Mouse (Mus musculus): Measurements from ENCODE around the gene Ibsp.
A peak's percentile ranks its signal among the peaks of the same experiment; 100 is the strongest.

The Ibsp gene

GRCm38 (mm10) chr5:104298994-104299393 lies at the start of gene Ibsp:
Gene Ibsp (plus strand): TSS chr5:104299171.
- no peak for DNase-seq

GRCm38 (mm10) chr5:104251811-104252210 lies 47.2 kb upstream of the Ibsp start:
- no peak for DNase-seq

- DNase-seq, result no peak
Measured at GRCm38 (mm10) chr5:104256585-104256984, 42.4 kb upstream of the Ibsp start.

- DNase-seq, result no peak
Measured at GRCm38 (mm10) chr5:104261908-104262461, 37.0 kb upstream of the Ibsp start.

DNA sequence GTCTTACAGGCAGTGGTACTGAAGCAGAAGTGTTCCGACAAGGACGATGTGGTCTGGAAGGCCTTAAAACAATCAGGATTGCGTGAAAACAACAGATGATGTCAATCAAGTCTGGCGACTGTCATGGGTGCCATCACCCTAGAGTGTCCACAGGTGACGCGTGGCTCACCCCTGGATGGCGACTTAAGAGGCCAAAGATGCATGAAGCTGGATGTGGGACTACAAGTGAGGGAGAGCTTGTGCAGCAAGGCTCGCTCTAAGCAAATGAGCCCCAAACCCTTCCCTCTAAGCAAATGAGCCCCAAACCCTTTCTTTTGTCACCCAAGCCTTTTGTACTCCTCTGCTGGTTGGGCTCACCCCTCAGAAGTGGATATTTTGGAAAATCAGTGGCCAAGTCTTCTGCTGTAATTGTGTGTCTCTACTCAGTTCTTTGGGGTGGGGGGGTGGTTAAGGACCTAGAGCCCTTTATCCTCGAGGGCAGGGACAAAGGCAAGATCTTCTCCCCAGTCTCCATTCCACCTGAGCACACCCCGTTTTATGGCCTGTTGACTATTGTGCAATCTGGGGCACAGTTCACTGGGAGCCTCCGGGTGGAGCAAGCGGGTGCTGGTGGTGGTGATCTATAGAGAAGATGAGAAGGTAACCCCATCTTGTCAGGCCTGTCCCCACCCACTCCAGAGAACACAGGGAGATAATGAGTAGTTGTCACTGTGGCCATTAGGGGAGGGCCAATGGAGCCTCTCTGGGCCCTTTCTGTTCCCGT lies 35.8 kb upstream of the Ibsp start:
- DNase-seq, result no peak

- no peak for DNase-seq
Measured at GRCm38 (mm10) chr5:104294201-104294600, 4.8 kb upstream of the Ibsp start.

DNA sequence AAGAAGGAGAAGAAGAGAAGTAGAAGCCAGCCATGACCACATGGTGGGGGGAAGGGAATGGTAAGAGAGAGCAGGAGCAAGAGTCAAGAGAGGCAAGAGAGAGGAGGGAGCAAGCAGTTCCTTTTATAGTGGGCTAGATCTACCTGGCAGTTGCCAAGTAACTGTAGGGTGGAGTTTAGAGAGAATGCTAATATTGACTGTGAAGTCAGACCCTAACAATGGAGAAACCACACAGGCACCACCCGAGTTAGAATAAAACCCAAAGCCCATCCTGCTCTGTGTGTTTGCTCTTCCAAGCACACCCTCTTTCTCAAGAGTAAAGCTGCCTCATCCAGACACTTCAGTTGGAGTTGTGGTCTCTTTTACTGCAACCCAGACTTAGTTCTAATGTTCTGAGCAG lies 15.1 kb downstream of the Ibsp start:
- no peak for DNase-seq

DNA sequence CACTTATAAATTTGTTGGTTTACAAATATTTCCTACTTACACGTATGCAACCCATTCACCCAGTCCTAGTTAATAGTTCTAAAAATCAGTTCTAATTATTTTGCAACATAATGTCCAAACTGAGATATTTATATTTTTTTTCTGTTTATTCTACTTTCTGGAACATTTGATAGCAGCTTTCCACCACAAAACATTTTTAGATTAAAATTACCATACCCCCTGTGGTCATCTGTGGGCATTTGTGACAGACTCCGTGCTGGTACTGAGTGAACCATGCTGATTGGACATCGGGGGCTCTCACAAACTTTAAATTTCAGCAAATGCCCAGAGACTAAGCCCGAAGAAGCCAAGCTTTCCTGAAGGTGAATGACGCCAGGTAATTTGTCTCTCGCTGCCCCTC lies 26.1 kb downstream of the Ibsp start, which contains the start of gene Mepe:
TSS of gene Mepe (plus strand) at position 301 of the 400 bp plus-strand sequence.
- DNase-seq, result no peak

DNA sequence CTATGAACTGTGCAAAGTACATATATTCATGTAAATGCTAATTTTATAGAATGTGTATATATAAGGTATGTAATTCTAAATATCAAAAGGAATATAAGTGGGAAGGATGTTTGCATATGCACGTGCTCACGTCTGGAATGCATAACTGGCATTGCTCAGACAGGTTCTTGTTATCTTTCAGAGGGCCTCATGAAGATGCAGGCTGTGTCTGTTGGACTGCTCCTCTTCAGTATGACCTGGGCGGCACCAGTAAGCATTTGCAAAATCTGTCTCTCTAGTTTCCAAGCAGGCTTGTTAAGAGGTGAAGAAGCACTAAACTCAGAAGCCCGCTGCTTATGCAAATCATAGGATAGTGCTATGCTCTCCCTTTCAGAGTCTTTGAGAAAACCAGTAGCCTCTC lies 27.9 kb downstream of the Ibsp start:
- no peak for DNase-seq

- DNase-seq, result no peak
Measured at GRCm38 (mm10) chr5:104327389-104327788, 28.4 kb downstream of the Ibsp start.

DNA sequence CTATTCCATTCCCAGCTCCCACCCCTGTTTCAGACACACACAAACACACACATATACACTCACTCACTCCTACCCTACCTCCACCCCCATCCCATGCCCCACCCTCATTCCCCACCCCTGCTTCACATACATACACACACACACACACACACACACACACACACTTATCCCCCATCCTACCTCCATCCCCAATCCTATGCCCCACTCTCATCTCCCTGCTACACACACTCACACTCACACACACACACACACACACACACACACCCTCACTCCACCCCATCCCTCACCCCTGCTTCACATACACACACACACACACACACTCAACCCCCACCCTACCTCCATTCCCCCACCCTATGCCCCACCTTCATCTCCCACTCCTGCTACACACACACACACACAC lies 28.9 kb downstream of the Ibsp start:
- no peak for DNase-seq

- DNase-seq, result no peak
Measured at GRCm38 (mm10) chr5:104328317-104328850, 29.4 kb downstream of the Ibsp start.

DNA sequence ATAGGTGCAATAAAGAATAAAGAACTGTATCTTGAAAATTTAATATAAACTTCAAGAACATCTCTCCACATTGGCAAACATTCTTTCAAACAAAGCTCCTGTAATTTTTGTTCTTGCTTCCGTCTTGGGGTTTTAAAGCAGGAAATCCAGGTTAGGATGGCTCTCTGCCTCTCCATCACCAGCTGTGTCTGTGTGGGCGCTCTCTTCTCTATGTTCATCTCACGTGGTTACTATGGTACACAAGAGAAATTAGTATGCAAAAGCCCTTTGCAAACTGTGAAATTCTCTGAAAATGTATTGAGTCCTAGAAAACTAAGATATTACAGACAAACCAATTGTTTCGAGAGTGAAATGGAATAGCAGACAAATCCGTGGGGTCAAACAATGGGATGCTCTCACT lies 30.4 kb downstream of the Ibsp start:
- DNase-seq, result no peak

GRCm38 (mm10) chr5:104330088-104330487 lies 31.1 kb downstream of the Ibsp start:
- DNase-seq, result no peak

DNA sequence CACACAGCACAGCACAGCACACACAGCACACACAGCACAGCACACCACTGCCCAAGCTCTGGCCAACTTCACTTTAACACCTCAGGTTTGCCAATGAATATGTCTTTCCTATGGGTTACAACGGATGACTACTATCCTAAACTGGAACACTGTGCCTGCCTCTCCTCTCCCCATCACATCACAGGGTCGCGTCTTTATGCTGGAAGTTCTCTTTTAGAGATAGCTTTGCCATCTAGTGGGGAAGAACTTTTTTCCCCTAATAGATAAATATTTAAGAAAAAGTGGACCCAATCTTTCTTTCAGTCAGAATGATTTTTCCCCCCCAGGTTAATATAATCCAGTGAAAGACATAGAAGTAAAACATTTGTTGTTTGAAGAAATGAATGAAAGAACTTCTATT lies 33.3 kb downstream of the Ibsp start:
- no peak for DNase-seq

DNA sequence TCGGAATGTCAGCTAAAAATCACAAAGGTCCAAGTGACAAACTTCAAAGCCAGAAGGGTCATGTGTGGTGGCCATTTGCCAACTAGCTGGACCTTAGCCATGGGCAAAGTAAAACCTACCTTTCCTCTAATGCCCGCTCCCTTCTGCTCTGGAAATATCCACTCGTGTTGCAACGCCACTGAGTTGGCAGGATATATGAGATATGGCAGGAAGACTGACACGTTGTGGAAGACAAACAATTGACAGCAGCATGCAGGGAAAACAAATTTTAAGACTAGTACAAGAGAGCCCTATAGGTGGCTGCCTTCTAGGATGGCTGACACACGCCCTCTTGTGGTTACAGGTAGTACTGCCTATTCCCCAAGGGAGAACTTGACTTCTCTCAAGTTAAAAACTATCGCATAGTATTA lies 34.3 kb downstream of the Ibsp start:
- DNase-seq, result peak; percentile 76

- DNase-seq, result no peak
Measured at GRCm38 (mm10) chr5:104333643-104334042, 34.7 kb downstream of the Ibsp start.

- no peak for DNase-seq
Measured at GRCm38 (mm10) chr5:104334516-104334915, 35.5 kb downstream of the Ibsp start.

DNA sequence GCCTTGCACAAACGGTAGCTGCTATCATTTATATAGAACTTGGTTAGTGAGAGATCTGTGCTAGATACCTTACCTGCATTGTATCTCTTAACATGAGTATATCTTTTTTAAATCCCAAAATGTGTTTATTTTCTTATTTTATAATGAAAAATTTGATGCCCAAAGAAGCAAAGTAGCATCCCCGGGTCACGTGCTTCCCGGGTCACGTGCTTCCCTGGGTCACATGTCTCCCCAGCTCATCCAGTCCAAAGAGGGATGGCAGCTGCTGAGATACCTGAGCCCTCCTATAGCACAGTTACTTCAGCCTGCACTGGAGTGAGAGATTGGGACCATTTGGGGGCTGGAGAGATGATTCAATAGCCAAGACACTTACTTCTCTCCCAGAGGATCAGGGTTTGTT lies 37.0 kb downstream of the Ibsp start:
- no peak for DNase-seq

DNA sequence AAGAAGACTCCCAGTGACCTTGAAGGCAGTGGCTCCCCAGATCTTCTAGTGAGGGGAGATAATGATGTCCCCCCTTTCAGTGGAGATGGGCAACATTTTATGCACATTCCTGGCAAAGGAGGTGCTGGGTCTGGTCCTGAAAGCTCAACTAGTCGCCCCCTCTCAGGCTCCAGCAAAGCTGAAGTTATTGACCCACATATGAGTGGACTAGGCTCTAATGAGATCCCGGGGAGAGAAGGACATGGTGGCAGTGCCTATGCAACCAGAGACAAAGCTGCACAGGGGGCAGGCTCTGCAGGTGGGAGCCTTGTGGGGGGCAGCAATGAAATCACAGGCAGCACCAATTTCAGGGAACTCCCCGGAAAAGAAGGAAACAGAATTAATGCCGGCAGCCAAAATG lies 38.5 kb downstream of the Ibsp start:
- DNase-seq, result no peak

GRCm38 (mm10) chr5:104339009-104339408 lies 40.0 kb downstream of the Ibsp start:
- no peak for DNase-seq

DNA sequence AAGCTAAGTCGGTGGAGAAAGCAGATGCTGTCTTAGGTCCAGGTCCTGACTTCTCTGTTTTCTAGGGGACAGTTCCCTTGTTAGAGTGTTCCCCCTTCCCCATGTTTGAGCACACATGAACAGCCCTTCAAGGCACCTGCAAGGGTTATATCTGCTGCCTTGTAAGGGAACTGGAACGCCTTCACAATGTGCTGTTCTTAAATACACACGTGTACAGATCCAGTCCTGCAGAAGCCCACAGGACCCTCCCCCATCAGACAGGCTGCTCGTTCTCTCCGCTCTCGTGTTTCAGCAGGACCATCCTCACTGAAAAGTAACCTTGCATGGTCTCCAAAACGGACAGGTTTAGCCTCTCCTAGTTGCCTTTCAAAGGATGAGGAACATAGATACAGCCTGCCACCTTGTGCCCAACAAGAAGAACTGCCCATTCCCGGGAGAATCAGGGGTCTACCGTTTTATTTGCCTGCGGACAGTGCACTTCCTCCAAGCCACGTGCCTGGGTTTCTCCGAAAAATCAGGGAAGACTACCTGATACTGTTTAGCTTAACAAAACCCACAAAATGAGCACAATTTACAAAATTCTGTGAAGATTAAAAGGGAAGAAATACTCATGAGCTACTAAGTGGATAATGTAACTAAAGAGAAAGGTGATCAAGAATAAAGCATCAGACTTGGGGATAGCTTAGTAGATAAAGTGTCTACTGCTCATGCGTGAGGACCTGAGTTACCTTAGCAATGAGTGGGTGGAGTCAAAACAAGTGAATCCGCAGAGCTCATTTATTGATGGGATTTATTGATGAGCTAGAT lies 40.9 kb downstream of the Ibsp start:
- DNase-seq, result peak; percentile 35

GRCm38 (mm10) chr5:104340513-104340829 lies 41.5 kb downstream of the Ibsp start:
- no peak for DNase-seq

- no peak for DNase-seq
Measured at GRCm38 (mm10) chr5:104342881-104343280, 43.9 kb downstream of the Ibsp start.

Measured in lung, postnatal 14 days (tissue).